ENCODE assay signal across 29 mouse cellular contexts in genomic region chr17:63167248-63167647, GRCm38 (mm10).
DNase-seq lines count a peak whose midpoint lies in the region; ATAC-seq lines count a peak whose summit lies in the region.
"Had no signal": no experiment of that assay in that cellular context is flagged by ENCODE, and none has a peak within 500 bp of the region (broad histone marks: within the 10 kb centered on the region; RNA-seq: fewer than 3 reads in every experiment).

No protein-coding gene starts in this region.

- no peak for DNase-seq in embryonic facial prominence, embryonic 10.5 days (ENCODE audit: low spot score)
- DNase-seq in hindbrain, embryonic 11.5 days (ENCODE audit: low spot score): no peak
- no peak for DNase-seq in midbrain, embryonic 10.5 days (ENCODE audit: low spot score)
- no peak for DNase-seq in right cerebral cortex, adult 18-20 months
- DNase-seq: adrenal gland, postnatal 10 days; cerebellum, adult 8-10 months; cerebellum, postnatal 25 days; gastrocnemius, postnatal 25 days; heart, adult 18-20 months; kidney, adult 8-10 months; kidney, postnatal 10 days; layer of hippocampus, postnatal 36 days; left cerebral cortex, postnatal 4 days; lung, embryonic 14.5 days; retina, postnatal 1 day; right cerebral cortex, postnatal 25 days; thymus, postnatal 14 days had no signal

- no peak overlapping the region for H3K27ac ChIP-seq in embryonic facial prominence, embryonic 12.5 days
- H3K27ac ChIP-seq in embryonic facial prominence, embryonic 10.5 days (replicated peaks): no peak overlapping the region
- no peak overlapping the region for H3K27ac ChIP-seq in hindbrain, embryonic 13.5 days
- no peak overlapping the region for H3K27ac ChIP-seq in hindbrain, embryonic 11.5 days (ENCODE audit: low read depth, low read length)
- H3K27ac ChIP-seq in midbrain, embryonic 10.5 days (replicated peaks): 0 out of 2 replicates have a peak overlapping the region, but pooled peaks have one; percentile 28
- no peak overlapping the region for H3K27ac ChIP-seq in midbrain, embryonic 16.5 days (ENCODE audit: low read length)
- no peak overlapping the region for H3K27ac ChIP-seq in kidney, embryonic 15.5 days
- H3K27ac ChIP-seq: forebrain, embryonic 10.5 days; forebrain, embryonic 15.5 days; heart, embryonic 13.5 days; liver, embryonic 12.5 days; neural tube, embryonic 15.5 days had no signal

- no peak overlapping the region for H3K9ac ChIP-seq in embryonic facial prominence, embryonic 12.5 days
- no peak overlapping the region for H3K9ac ChIP-seq in hindbrain, embryonic 13.5 days
- no peak overlapping the region for H3K9ac ChIP-seq in hindbrain, embryonic 11.5 days (ENCODE audit: low read depth, low read length)
- H3K9ac ChIP-seq in midbrain, embryonic 16.5 days (ENCODE audit: low read depth, low read length): no peak overlapping the region
- no peak overlapping the region for H3K9ac ChIP-seq in kidney, embryonic 15.5 days
- H3K9ac ChIP-seq: embryonic facial prominence, embryonic 13.5 days; forebrain, embryonic 15.5 days; heart, embryonic 13.5 days; liver, embryonic 12.5 days; lung, embryonic 14.5 days; neural tube, embryonic 15.5 days had no signal

- no peak overlapping the region for H3K4me2 ChIP-seq in embryonic facial prominence, embryonic 12.5 days (replicated peaks)
- no peak overlapping the region for H3K4me2 ChIP-seq in hindbrain, embryonic 13.5 days
- H3K4me2 ChIP-seq in hindbrain, embryonic 11.5 days (replicated peaks; ENCODE audit: low read depth, low read length): no peak overlapping the region
- no peak overlapping the region for H3K4me2 ChIP-seq in midbrain, embryonic 16.5 days (ENCODE audit: low read length)
- no peak overlapping the region for H3K4me2 ChIP-seq in kidney, embryonic 15.5 days
- H3K4me2 ChIP-seq: embryonic facial prominence, embryonic 13.5 days; forebrain, embryonic 15.5 days; heart, embryonic 13.5 days; liver, embryonic 12.5 days; lung, embryonic 14.5 days; neural tube, embryonic 15.5 days had no signal

- H3K27me3 ChIP-seq in embryonic facial prominence, embryonic 12.5 days: no peaks in the 10 kb centered on the region
- no peaks in the 10 kb centered on the region; the same call in 1 of the 2 replicates for H3K27me3 ChIP-seq in embryonic facial prominence, embryonic 10.5 days (replicated peaks; ENCODE audit: low read depth, poor library complexity, severe bottlenecking)
- H3K27me3 ChIP-seq in hindbrain, embryonic 13.5 days: no peaks in the 10 kb centered on the region
- no peaks in the 10 kb centered on the region for H3K27me3 ChIP-seq in hindbrain, embryonic 11.5 days (ENCODE audit: control insufficient read depth, insufficient read depth, low read length)
- H3K27me3 ChIP-seq in midbrain, embryonic 10.5 days (ENCODE audit: low read depth, poor library complexity, severe bottlenecking): no peaks in the 10 kb centered on the region
- H3K27me3 ChIP-seq in midbrain, embryonic 16.5 days (ENCODE audit: control insufficient read depth, insufficient read depth, low read depth, low read length): no peaks in the 10 kb centered on the region
- no peaks in the 10 kb centered on the region for H3K27me3 ChIP-seq in kidney, embryonic 15.5 days
- H3K27me3 ChIP-seq: embryonic facial prominence, embryonic 13.5 days; heart, embryonic 13.5 days; liver, embryonic 12.5 days; neural tube, embryonic 15.5 days had no signal

- ATAC-seq in embryonic facial prominence, embryonic 12.5 days (ENCODE audit: insufficient number of reproducible peaks, insufficient read depth, low FRiP score, low TSS enrichment): 0 out of 2 replicates have a peak, but pooled peaks have one; percentile 41
- peak; percentile 9; the same call in 1 of the 2 replicates for ATAC-seq in hindbrain, embryonic 13.5 days (ENCODE audit: low FRiP score)
- no peak for ATAC-seq in hindbrain, embryonic 11.5 days (ENCODE audit: low FRiP score)
- no peak; the same call in 1 of the 2 replicates for ATAC-seq in midbrain, embryonic 16.5 days
- ATAC-seq in kidney, embryonic 15.5 days (replicated peaks; ENCODE audit: low FRiP score): no peak
- ATAC-seq: forebrain, embryonic 15.5 days; intestine, embryonic 16.5 days; liver, embryonic 12.5 days had no signal

- no peak overlapping the region for H3K4me3 ChIP-seq in embryonic facial prominence, embryonic 12.5 days
- no peak overlapping the region for H3K4me3 ChIP-seq in embryonic facial prominence, embryonic 10.5 days
- no peak overlapping the region for H3K4me3 ChIP-seq in hindbrain, embryonic 13.5 days
- H3K4me3 ChIP-seq in hindbrain, embryonic 11.5 days (ENCODE audit: low read depth, low read length): no peak overlapping the region
- H3K4me3 ChIP-seq in midbrain, embryonic 10.5 days: no peak overlapping the region
- H3K4me3 ChIP-seq in midbrain, embryonic 16.5 days (ENCODE audit: low read depth, low read length): no peak overlapping the region
- no peak overlapping the region for H3K4me3 ChIP-seq in kidney, embryonic 15.5 days (replicated peaks)
- H3K4me3 ChIP-seq: embryonic facial prominence, embryonic 13.5 days; forebrain, embryonic 10.5 days; forebrain, embryonic 15.5 days; heart, embryonic 13.5 days; liver, embryonic 12.5 days; neural tube, embryonic 15.5 days had no signal

- H3K36me3 ChIP-seq in embryonic facial prominence, embryonic 12.5 days: no peaks in the 10 kb centered on the region
- no peaks in the 10 kb centered on the region for H3K36me3 ChIP-seq in embryonic facial prominence, embryonic 10.5 days (replicated peaks)
- no peaks in the 10 kb centered on the region for H3K36me3 ChIP-seq in hindbrain, embryonic 13.5 days
- no peaks in the 10 kb centered on the region for H3K36me3 ChIP-seq in hindbrain, embryonic 11.5 days (ENCODE audit: control insufficient read depth, insufficient read depth, low read length)
- no peaks in the 10 kb centered on the region for H3K36me3 ChIP-seq in midbrain, embryonic 10.5 days
- H3K36me3 ChIP-seq in midbrain, embryonic 16.5 days (ENCODE audit: control insufficient read depth, insufficient read depth, low read length): no peaks in the 10 kb centered on the region
- no peaks in the 10 kb centered on the region for H3K36me3 ChIP-seq in kidney, embryonic 15.5 days
- H3K36me3 ChIP-seq: embryonic facial prominence, embryonic 13.5 days; forebrain, embryonic 10.5 days; forebrain, embryonic 15.5 days; heart, embryonic 13.5 days; liver, embryonic 12.5 days; neural tube, embryonic 15.5 days had no signal

- H3K9me3 ChIP-seq in embryonic facial prominence, embryonic 12.5 days: no peaks in the 10 kb centered on the region
- H3K9me3 ChIP-seq in embryonic facial prominence, embryonic 10.5 days: no peaks in the 10 kb centered on the region
- no peaks in the 10 kb centered on the region for H3K9me3 ChIP-seq in hindbrain, embryonic 13.5 days
- no peaks in the 10 kb centered on the region for H3K9me3 ChIP-seq in hindbrain, embryonic 11.5 days (ENCODE audit: control insufficient read depth, low read length)
- no peaks in the 10 kb centered on the region for H3K9me3 ChIP-seq in midbrain, embryonic 10.5 days (replicated peaks)
- no peaks in the 10 kb centered on the region for H3K9me3 ChIP-seq in midbrain, embryonic 16.5 days (replicated peaks; ENCODE audit: control insufficient read depth, low read length, poor library complexity, severe bottlenecking)
- H3K9me3 ChIP-seq in kidney, embryonic 15.5 days (replicated peaks): no peaks in the 10 kb centered on the region
- H3K9me3 ChIP-seq: embryonic facial prominence, embryonic 13.5 days; forebrain, embryonic 10.5 days; forebrain, embryonic 15.5 days; G1E; heart, embryonic 13.5 days; liver, embryonic 12.5 days; neural tube, embryonic 15.5 days had no signal

- 83% methylated on average over 3 of the region's 3 CpGs for WGBS in embryonic facial prominence, embryonic 12.5 days
- 83% methylated on average over 3 of the region's 3 CpGs for WGBS in embryonic facial prominence, embryonic 10.5 days
- WGBS in hindbrain, embryonic 13.5 days: 54% methylated on average over 3 of the region's 3 CpGs
- 58% methylated on average over 3 of the region's 3 CpGs for WGBS in hindbrain, embryonic 11.5 days
- 78% methylated on average over 3 of the region's 3 CpGs for WGBS in midbrain, embryonic 10.5 days
- WGBS in midbrain, embryonic 16.5 days: 79% methylated on average over 3 of the region's 3 CpGs
- 72% methylated on average over 3 of the region's 3 CpGs for WGBS in kidney, embryonic 15.5 days

- 0 out of 2 replicates have a peak, but pooled peaks cover 3% of the 10 kb centered on the region for H3K4me1 ChIP-seq in embryonic facial prominence, embryonic 12.5 days
- H3K4me1 ChIP-seq in embryonic facial prominence, embryonic 10.5 days: peaks cover 22% of the 10 kb centered on the region
- peaks cover 14% of the 10 kb centered on the region for H3K4me1 ChIP-seq in hindbrain, embryonic 13.5 days (replicated peaks)
- no peaks in the 10 kb centered on the region for H3K4me1 ChIP-seq in hindbrain, embryonic 11.5 days (replicated peaks; ENCODE audit: control insufficient read depth, insufficient read depth, low read length)
- peaks cover 27% of the 10 kb centered on the region for H3K4me1 ChIP-seq in midbrain, embryonic 10.5 days
- H3K4me1 ChIP-seq in midbrain, embryonic 16.5 days (ENCODE audit: control insufficient read depth, insufficient read depth, low read length): peaks cover 12% of the 10 kb centered on the region
- H3K4me1 ChIP-seq in kidney, embryonic 15.5 days: 0 out of 2 replicates have a peak, but pooled peaks cover 6% of the 10 kb centered on the region

Comparison
In these comparisons a context has a peak if more than half of its experiments do, and no peak if none do; other contexts are left out.
1. ATAC-seq: peak in embryonic facial prominence, embryonic 12.5 days (single experiment) and hindbrain, embryonic 13.5 days (single experiment); none in hindbrain, embryonic 11.5 days (single experiment), midbrain, embryonic 16.5 days (single experiment) and kidney, embryonic 15.5 days (single experiment).